Mouse (Mus musculus) embryonic fibroblast, embryonic 13.5 days (primary cell): ENCODE measurements around the gene Msh5.

ENCODE experiments used
- CTCF ChIP-seq: IDR thresholded peaks from 2 replicates; pipeline ENCODE4 v1.5.1; 2011; ENCODE audit warnings: mild to moderate bottlenecking, control low read depth, low read length, moderate library complexity, borderline replicate concordance; ENCODE audit not compliant: insufficient read depth
- POLR2A ChIP-seq: IDR thresholded peaks from 2 replicates; pipeline ENCODE4 v1.6.1; 2011; ENCODE audit warnings: low read depth, mild to moderate bottlenecking, control low read depth, low read length, moderate library complexity

GRCm38 (mm10) chr17:35031272-35031671 lies 15.3 kb downstream of the Msh5 start:
- TF ChIP-seq POLR2A, result no peak
- no peak for TF ChIP-seq CTCF
